Mouse (Mus musculus): Measurements from ENCODE around the gene Olfr376.

DNA sequence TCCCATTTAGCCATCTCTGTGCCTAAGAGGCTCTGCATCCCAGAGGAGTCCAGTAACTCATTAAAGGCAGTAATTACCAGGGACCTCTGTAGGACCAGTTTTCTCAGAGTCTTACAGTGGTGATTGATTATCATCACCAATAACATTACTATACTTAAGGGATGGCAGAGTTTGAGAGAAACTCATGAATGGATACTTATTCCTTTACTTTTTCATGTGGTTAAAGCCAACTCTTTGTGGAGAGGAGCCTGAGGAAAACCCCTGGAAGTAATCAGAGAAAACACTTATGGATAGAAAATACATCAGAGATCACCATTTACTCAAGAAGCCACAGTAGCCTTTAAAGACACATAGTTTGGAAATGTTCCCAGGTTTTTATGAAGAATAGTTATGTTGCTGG lies 28.5 kb downstream of the Olfr376 start, which contains the start of gene Olfr1:
- TF ChIP-seq CTCF (conservative IDR thresholded peaks at IDR 0.05; ENCODE audit: insufficient read depth, insufficient read length, low read depth, low read length) (no peak), POLR2A (IDR thresholded peaks at IDR 0.05; ENCODE audit: low read depth, low read length) (no peak)

All from kidney, adult 2 months (tissue).